Mouse (Mus musculus) heart, embryonic 11.5 days (tissue): ENCODE results near the gene Bag5. TPM values are rescaled to one million over a fixed set of nuclear protein-coding genes. Genes with fewer than 3 reads are reported as not detected.
A peak's percentile ranks its signal among the peaks of the same experiment; 100 is the strongest.
"Not testable (repeated sequence)": the region's sequence is repeated elsewhere in the genome, so short reads cannot be mapped to it uniquely, and the experiment has no call there.

ENCODE experiments used
- ATAC-seq: fragments of 200-750 bp; cut with Nextera tagmentation; replicated peaks from 2 replicates; pipeline ENCODE4 v1.8.0; 2017; ENCODE audit warnings: moderate library complexity; ENCODE audit not compliant: insufficient number of reproducible peaks, low FRiP score, low TSS enrichment
- H3K27ac ChIP-seq: fragments of 300-500 bp; sonication (generic); 2 replicates; pipeline ENCODE4 v1.5.1; 2014; ENCODE audit warnings: mild to moderate bottlenecking, low read depth, low read length
- H3K27me3 ChIP-seq: fragments of 300-500 bp; sonication (generic); 2 replicates; pipeline ENCODE4 v1.6.1; 2014; ENCODE audit warnings: mild to moderate bottlenecking, low read length, mixed read lengths; ENCODE audit not compliant: control insufficient read depth, insufficient read depth
- H3K36me3 ChIP-seq: fragments of 300-500 bp; sonication (generic); 2 replicates; pipeline ENCODE4 v1.6.1; 2014; ENCODE audit warnings: mild to moderate bottlenecking, low read length, moderate library complexity, mixed read lengths; ENCODE audit not compliant: control insufficient read depth, insufficient read depth
- H3K4me1 ChIP-seq: fragments of 300-500 bp; sonication (generic); 2 replicates; pipeline ENCODE4 v1.6.1; 2014; ENCODE audit warnings: low read length; ENCODE audit not compliant: control insufficient read depth, insufficient read depth
- H3K4me2 ChIP-seq: fragments of 300-500 bp; sonication (generic); 2 replicates; pipeline ENCODE4 v1.6.1; 2014; ENCODE audit warnings: mild to moderate bottlenecking, moderate library complexity
- H3K4me3 ChIP-seq: fragments of 300-500 bp; sonication (generic); 2 replicates; pipeline ENCODE4 v1.5.1; 2014; ENCODE audit warnings: low read depth, low read length
- H3K9ac ChIP-seq: fragments of 300-500 bp; sonication (generic); 2 replicates; pipeline ENCODE4 v1.6.1; 2014; ENCODE audit warnings: mild to moderate bottlenecking, low read depth, low read length, moderate library complexity
- H3K9me3 ChIP-seq: fragments of 300-500 bp; sonication (generic); replicated peaks from 2 replicates; pipeline ENCODE4 v1.6.1; 2016; ENCODE audit warnings: low read length; ENCODE audit not compliant: control insufficient read depth
- WGBS: fragments of 180-500 bp; shearing (Covaris S2); extraction: QIAGEN DNeasy Blood & Tissue Kit; methylation state at CpG from one replicate; pipeline ENCODE4 v1.1.7; 2014; ENCODE audit not compliant: insufficient replicate concordance; 5-methylcytosine and 5-hydroxymethylcytosine counted together
- polyA plus RNA-seq: library from polyadenylated mRNA; unstranded; fragments of >200 nt; fragmentation: Nextera tagmentation; extraction: Ambion mirVana; gene quantifications from 2 replicates; pipeline ENCODE4 v1.2.1, GENCODE M21; 2014

The Bag5 gene
- polyA plus RNA-seq, 1 experiment from 2014 or later: 42.8 TPM

DNA sequence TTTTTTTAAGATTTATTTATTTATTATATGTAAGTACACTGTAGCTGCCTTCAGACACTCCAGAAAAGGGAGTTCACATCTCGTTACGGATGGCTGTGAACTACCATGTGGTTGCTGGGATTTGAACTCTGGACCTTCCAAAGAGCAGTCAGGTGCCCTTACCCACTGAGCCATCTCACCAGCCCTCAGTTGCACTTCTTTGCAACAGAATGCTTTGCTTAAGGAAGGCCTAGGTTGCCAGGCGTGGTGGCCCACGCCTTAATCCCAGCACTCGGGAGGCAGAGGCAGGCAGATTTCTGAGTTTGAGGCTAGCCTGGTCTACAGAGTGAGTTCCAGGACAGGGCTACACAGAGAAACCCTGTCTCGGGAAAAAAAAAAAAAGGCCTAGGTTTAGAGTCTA lies 823 bp upstream of the Bag5 start:
- not testable (repeated sequence) for H3K9ac ChIP-seq, H3K9me3 ChIP-seq, H3K27me3 ChIP-seq, H3K27ac ChIP-seq, ATAC-seq
- Histone ChIP-seq H3K4me1 (peaks cover 13% of the 10 kb centered on the region; the same call in 1 of the 2 replicates), H3K4me3 (peak overlapping the region; percentile 100), H3K36me3 (peaks cover 14% of the 10 kb centered on the region), H3K4me2 (peak overlapping the region; percentile 80)
- 75% methylated on average over 6 of the region's 6 CpGs for WGBS

DNA sequence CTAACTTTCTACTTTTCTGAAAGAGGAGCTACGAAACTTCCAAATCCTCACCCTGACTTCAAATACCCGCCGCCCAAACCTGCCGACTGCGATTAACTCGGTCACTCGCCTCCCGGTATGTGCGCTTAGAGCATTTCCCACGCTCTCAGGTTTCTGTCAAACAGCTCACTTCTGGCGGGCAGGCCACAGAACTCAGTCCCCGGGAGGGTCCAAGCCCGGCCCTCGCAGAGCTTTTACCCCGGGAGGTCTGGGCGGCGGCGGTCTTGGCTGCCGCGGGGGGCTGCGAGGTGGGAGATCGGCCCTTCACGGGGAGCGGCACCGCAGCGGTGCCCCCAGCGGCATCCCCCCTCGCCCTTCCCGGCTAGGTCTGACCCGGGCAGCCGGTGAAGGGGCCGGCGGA lies 581 bp downstream of the Bag5 start:
- under 1% methylated on average over 33 of the region's 33 CpGs for WGBS
- peaks cover 16% of the 10 kb centered on the region for H3K36me3 ChIP-seq
- H3K4me3 ChIP-seq: peak overlapping the region; percentile 100
- no peaks in the 10 kb centered on the region for H3K9me3 ChIP-seq
- peak; percentile 48; the same call in 1 of the 2 replicates for ATAC-seq
- peak overlapping the region; percentile 80 for H3K4me2 ChIP-seq
- peak overlapping the region; percentile 91 for H3K9ac ChIP-seq
- peaks cover 13% of the 10 kb centered on the region; the same call in 1 of the 2 replicates for H3K4me1 ChIP-seq
- no peaks in the 10 kb centered on the region for H3K27me3 ChIP-seq
- peak overlapping the region; percentile 70 for H3K27ac ChIP-seq

DNA sequence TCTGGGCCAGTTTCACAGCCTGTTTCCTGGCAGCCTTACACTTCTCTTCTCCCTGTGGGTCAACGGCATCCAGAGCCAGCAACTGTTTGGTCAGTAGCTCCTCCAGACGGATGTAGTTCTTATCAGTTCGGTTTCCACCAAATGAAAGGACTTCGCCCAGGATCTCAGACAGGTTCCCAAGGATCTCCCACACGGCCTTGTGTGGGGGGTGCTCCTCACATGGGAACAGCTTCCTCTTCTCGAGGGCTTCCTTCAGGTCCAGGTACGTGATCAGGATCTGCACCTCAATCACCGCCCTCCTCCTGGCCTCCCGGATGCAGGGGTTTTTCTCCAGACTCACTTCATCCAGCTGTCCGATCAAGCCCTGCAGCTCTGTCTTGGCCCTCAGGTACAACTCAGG lies 3.0 kb downstream of the Bag5 start:
- Histone ChIP-seq H3K9ac (no peak overlapping the region), H3K4me3 (no peak overlapping the region), H3K36me3 (peaks cover 16% of the 10 kb centered on the region), H3K27ac (no peak overlapping the region), H3K9me3 (no peaks in the 10 kb centered on the region), H3K4me1 (peaks cover 13% of the 10 kb centered on the region; the same call in 1 of the 2 replicates), H3K27me3 (no peaks in the 10 kb centered on the region), H3K4me2 (no peak overlapping the region)
- no peak for ATAC-seq
- 85% methylated on average over 10 of the region's 10 CpGs for WGBS

DNA sequence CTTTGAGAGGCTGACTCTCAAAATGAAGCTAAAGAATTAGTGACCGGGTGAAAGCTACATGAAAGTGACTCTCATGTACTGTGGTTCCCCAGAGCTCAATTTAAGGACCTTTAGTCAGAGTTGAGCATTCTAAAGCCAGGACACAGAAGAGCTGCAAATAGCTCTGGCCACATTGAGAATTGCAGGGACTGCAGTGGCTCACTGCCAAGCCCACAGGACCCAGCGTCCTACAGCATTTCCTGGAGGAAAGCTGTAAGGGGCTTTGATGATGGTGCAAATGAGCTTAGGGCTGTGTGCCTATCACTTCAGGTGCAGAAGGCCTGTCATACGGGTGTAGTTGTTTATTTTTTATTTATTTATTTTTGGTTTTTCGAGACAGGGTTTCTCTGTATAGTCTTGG lies 4.9 kb downstream of the Bag5 start:
- WGBS: 73% methylated on average over 4 of the region's 4 CpGs
- Histone ChIP-seq H3K4me3 (no peak overlapping the region), H3K4me2 (no peak overlapping the region), H3K27me3 (no peaks in the 10 kb centered on the region), H3K9me3 (no peaks in the 10 kb centered on the region), H3K4me1 (peaks cover 19% of the 10 kb centered on the region), H3K36me3 (peaks cover 16% of the 10 kb centered on the region), H3K27ac (no peak overlapping the region), H3K9ac (no peak overlapping the region)
- no peak for ATAC-seq

DNA sequence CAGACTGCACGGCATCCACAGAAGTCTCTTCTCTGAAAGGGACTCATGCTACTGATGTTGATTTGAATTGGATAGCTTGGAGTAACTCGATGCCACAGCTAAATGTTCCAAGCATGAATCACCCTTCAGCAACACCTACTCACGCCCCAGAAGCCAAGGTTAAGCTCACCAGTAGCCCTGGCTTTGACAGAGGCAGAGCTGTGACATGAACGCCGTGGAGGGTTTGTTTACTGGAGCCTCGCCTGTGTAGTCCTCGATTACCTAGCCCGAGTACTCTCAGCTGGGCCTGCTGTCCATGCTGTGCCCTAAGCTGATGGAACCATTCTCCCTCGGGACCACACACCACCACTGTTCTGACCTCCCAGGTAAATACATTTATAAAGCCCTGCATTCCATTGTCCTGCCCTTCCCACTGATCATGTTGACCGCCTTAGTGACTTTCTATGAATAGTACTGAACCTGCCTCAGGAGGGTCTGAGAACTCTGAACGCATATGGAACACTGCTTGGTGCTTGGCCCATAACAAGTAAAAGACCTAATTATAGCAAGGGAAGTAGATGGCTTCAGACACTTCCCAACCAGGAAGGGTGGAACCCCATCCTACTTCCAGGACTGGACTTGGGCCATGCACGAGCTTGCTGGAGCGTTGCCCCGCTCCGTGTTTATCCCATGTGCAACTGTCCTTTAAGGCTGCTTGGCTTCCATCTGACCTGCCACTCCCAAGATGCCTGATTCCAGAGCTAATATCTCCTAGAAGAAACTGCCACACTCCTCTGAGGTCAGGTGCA lies 7.7 kb downstream of the Bag5 start:
- H3K4me1 ChIP-seq: peaks cover 9% of the 10 kb centered on the region
- peak overlapping the region; percentile 66 for H3K27ac ChIP-seq
- WGBS: 56% methylated on average over 15 of the region's 15 CpGs
- no peaks in the 10 kb centered on the region for H3K9me3 ChIP-seq
- H3K4me2 ChIP-seq: no peak overlapping the region
- no peak overlapping the region for H3K4me3 ChIP-seq
- no peak overlapping the region for H3K9ac ChIP-seq
- H3K27me3 ChIP-seq: no peaks in the 10 kb centered on the region
- peaks cover 9% of the 10 kb centered on the region for H3K36me3 ChIP-seq
- ATAC-seq: no peak

DNA sequence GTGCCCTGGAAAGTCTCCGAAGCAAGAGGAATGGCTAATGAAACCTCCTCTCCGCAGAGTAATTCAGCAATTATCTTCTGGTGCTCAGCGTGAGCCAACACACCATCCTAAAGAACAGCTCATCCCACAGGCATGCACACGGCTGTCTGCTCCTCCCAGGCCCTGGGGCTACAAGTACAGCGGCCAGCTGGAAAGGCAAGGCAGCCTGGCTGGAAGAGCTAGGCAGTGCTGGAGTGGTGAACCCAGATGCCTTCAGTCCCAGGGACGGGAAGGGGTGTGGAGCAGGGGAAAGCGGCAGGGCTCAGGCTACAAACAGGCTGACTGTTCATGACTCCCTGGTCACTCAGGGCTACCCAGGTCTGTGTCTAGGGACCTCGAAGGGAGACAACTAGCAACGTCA lies 8.4 kb downstream of the Bag5 start:
- Histone ChIP-seq H3K27ac (peak overlapping the region; percentile 66), H3K4me3 (no peak overlapping the region), H3K9ac (no peak overlapping the region), H3K4me2 (no peak overlapping the region), H3K9me3 (no peaks in the 10 kb centered on the region), H3K36me3 (peaks cover 5% of the 10 kb centered on the region), H3K27me3 (no peaks in the 10 kb centered on the region), H3K4me1 (peaks cover 9% of the 10 kb centered on the region)
- ATAC-seq: 0 out of 2 replicates have a peak, but pooled peaks have one; percentile 41
- 48% methylated on average over 9 of the region's 9 CpGs for WGBS

DNA sequence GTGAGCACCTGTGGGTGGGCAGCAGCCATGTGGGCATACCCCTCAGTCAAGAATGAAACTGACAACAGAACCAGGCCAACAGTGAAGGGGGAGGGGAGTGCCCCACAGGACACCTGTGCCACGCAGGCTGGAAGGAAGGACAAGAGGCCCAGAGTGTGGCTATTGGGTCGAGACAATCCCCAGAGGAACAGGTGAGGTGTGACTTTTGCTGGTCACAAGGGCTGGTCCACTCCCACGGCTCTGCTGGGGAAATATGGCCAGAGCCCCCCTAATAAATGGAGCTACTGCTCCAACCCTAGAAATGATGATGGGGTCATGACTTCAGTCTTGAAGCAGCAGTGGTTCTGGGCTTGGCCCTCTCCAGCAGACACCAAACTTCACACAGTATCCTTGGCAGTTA lies 9.8 kb downstream of the Bag5 start:
- H3K4me1 ChIP-seq: peaks cover 9% of the 10 kb centered on the region
- no peak overlapping the region for H3K4me3 ChIP-seq
- H3K9ac ChIP-seq: no peak overlapping the region
- whole genome bisulfite sequencing: 64% methylated on average over 3 of the region's 3 CpGs
- no peaks in the 10 kb centered on the region for H3K9me3 ChIP-seq
- no peaks in the 10 kb centered on the region for H3K27me3 ChIP-seq
- no peak overlapping the region for H3K27ac ChIP-seq
- no peak for ATAC-seq
- no peak overlapping the region for H3K4me2 ChIP-seq
- H3K36me3 ChIP-seq: no peaks in the 10 kb centered on the region; the same call in 1 of the 2 replicates

DNA sequence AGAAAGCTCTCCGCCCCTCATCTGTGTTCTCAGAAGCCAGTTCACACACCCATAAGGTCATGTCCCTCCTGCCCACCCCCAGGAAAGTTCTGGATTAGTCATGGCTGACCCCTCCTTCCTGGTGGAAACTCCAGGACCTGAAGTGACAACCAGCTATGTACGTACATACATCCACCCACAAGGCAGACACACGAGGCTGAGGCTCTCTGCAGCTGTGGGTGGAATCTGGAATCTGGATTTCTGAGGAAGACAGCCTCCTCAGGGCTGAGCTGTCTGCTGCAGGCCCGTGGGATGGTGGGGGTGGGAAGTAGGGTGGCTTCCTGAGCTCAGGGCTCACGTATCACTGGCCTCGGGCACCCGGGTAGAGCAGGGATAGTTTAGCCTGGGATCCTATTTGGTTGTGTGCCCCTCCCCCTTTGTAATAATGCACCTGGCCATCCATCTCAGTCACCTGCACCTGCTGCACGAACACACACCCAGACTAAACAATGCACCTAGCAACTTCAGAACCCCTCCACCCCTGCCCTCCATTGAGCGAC lies 12.1 kb downstream of the Bag5 start:
- H3K4me3 ChIP-seq: no peak overlapping the region
- ATAC-seq: no peak
- H3K27me3 ChIP-seq: no peaks in the 10 kb centered on the region
- no peak overlapping the region for H3K27ac ChIP-seq
- H3K9me3 ChIP-seq: no peaks in the 10 kb centered on the region
- 60% methylated on average over 9 of the region's 9 CpGs for WGBS
- H3K4me1 ChIP-seq: peaks cover 9% of the 10 kb centered on the region
- no peak overlapping the region for H3K4me2 ChIP-seq
- no peak overlapping the region for H3K9ac ChIP-seq
- H3K36me3 ChIP-seq: no peaks in the 10 kb centered on the region
